Mouse (Mus musculus) liver, embryonic 11.5 days (tissue): ENCODE measurements at regions not wholly inside any gene's neighbourhood (a gene's known extent, or its start where the extent isn't known, plus 50 kb on each side); places are given as distances from the start of the nearest gene placed in this dataset.

Experiments used
- ATAC-seq: fragments of 200-750 bp; cut with Nextera tagmentation; replicated peaks from 2 replicates; pipeline ENCODE4 v1.8.0; 2017; ENCODE audit warnings: moderate number of reproducible peaks, mild to moderate bottlenecking, moderate TSS enrichment, moderate library complexity; ENCODE audit not compliant: low FRiP score
- DNase-seq: peaks from one replicate; pipeline ENCODE4 v3.0.0-alpha.2; 2017; ENCODE audit warnings: low spot score
- H3K27ac ChIP-seq: fragments of 300-500 bp; sonication (generic); 2 replicates; pipeline ENCODE4 v1.5.1; 2014; ENCODE audit warnings: mild to moderate bottlenecking, low read depth, low read length, control low read depth
- H3K27me3 ChIP-seq: fragments of 300-500 bp; sonication (generic); replicated peaks from 2 replicates; pipeline ENCODE4 v1.6.1; 2014; ENCODE audit warnings: low read length, mixed read lengths; ENCODE audit not compliant: control insufficient read depth, insufficient read depth
- H3K36me3 ChIP-seq: fragments of 300-500 bp; sonication (generic); 2 replicates; pipeline ENCODE4 v1.6.1; 2014; ENCODE audit warnings: mild to moderate bottlenecking, low read length, moderate library complexity, mixed read lengths; ENCODE audit not compliant: control insufficient read depth, insufficient read depth
- H3K4me1 ChIP-seq: fragments of 300-500 bp; sonication (generic); replicated peaks from 2 replicates; pipeline ENCODE4 v1.6.1; 2014; ENCODE audit warnings: low read length, mixed read lengths; ENCODE audit not compliant: control insufficient read depth, insufficient read depth
- H3K4me2 ChIP-seq: fragments of 300-500 bp; sonication (generic); 2 replicates; pipeline ENCODE4 v1.6.1; 2014; ENCODE audit warnings: mild to moderate bottlenecking, control low read depth, moderate library complexity
- H3K4me3 ChIP-seq: fragments of 300-500 bp; sonication (generic); 2 replicates; pipeline ENCODE4 v1.5.1; 2014; ENCODE audit warnings: low read depth, low read length, control low read depth
- H3K9ac ChIP-seq: fragments of 300-500 bp; sonication (generic); 2 replicates; pipeline ENCODE4 v1.6.1; 2014; ENCODE audit warnings: low read depth, low read length, control low read depth
- H3K9me3 ChIP-seq: fragments of 300-500 bp; sonication (generic); 2 replicates; pipeline ENCODE4 v1.6.1; 2016; ENCODE audit warnings: low read length, inconsistent platforms, mixed read lengths; ENCODE audit not compliant: control insufficient read depth
- WGBS: fragments of 180-500 bp; shearing (Covaris S2); extraction: QIAGEN DNeasy Blood & Tissue Kit; methylation state at CpG from one replicate; pipeline ENCODE4 v1.1.7; 2014; 5-methylcytosine and 5-hydroxymethylcytosine counted together

GRCm38 (mm10) chr13:57249401-57249800 lies 353.6 kb upstream of the Trpc7 start:
- H3K4me3 ChIP-seq: no peak overlapping the region
- H3K9me3 ChIP-seq: no peaks in the 10 kb centered on the region; the same call in 1 of the 2 replicates
- H3K27ac ChIP-seq: no peak overlapping the region
- no peak overlapping the region for H3K9ac ChIP-seq
- H3K4me2 ChIP-seq: no peak overlapping the region
- no peaks in the 10 kb centered on the region for H3K27me3 ChIP-seq
- no peaks in the 10 kb centered on the region for H3K36me3 ChIP-seq
- ATAC-seq (no peak), DNase-seq (no peak)
- WGBS: 79% methylated on average over 4 of the region's 4 CpGs
- H3K4me1 ChIP-seq: no peaks in the 10 kb centered on the region

DNA sequence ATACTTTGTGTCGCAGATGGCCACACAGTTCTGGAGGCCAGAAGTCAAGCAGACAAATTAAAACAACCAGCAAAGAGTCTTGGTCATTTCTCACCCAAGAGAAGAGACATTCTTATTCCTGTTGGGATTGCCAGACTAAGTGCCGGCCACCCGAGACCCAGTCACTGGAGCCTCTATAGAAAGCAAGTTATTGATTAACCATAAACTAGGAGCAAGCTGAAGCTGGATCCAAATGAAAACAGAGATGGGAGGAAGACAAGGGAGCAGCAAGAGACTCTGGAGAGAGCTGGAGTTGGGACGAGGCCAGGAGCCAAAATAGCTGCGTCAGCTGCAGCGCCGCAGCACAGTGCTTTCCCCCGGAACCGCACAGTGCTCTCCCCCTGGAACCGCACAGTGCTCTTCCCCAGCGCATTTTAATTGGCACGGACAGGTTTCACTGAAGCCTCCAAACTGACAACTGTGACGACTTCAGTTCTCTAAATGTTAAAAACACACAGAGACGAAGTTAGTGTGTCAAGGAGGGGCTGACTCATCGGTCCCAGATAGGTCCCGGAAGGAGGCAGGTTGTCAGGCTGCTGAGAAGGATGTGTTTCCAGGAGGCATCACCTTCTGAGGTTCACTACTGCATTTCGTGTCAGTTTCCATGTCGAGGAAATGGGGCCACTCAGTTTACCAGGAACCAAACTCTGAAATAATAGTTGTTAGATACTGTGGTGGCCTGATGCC lies 350.6 kb upstream of the Trpc7 start:
- no peak overlapping the region for H3K4me3 ChIP-seq

GRCm38 (mm10) chr13:57236917-57237316 lies 341.1 kb upstream of the Trpc7 start:
- Histone ChIP-seq H3K27ac (no peak overlapping the region), H3K4me3 (no peak overlapping the region), H3K27me3 (no peaks in the 10 kb centered on the region), H3K4me2 (no peak overlapping the region), H3K9me3 (no peaks in the 10 kb centered on the region), H3K9ac (no peak overlapping the region), H3K4me1 (no peaks in the 10 kb centered on the region), H3K36me3 (no peaks in the 10 kb centered on the region)
- ATAC-seq (no peak), DNase-seq (no peak)
- WGBS: 60% methylated on average over 4 of the region's 4 CpGs

More for the DNA sequence above, 350.6 kb upstream of the Trpc7 start:
- Histone ChIP-seq H3K27me3 (no peaks in the 10 kb centered on the region), H3K9ac (no peak overlapping the region), H3K9me3 (no peaks in the 10 kb centered on the region), H3K36me3 (no peaks in the 10 kb centered on the region), H3K4me2 (no peak overlapping the region), H3K27ac (no peak overlapping the region), H3K4me1 (no peaks in the 10 kb centered on the region)
- ATAC-seq: no peak
- no peak for DNase-seq
- WGBS: 73% methylated on average over 18 of the region's 18 CpGs

GRCm38 (mm10) chr13:57236211-57236610 lies 340.4 kb upstream of the Trpc7 start:
- ATAC-seq: no peak
- WGBS: 74% methylated on average over 5 of the region's 5 CpGs
- no peak overlapping the region for H3K4me3 ChIP-seq

DNA sequence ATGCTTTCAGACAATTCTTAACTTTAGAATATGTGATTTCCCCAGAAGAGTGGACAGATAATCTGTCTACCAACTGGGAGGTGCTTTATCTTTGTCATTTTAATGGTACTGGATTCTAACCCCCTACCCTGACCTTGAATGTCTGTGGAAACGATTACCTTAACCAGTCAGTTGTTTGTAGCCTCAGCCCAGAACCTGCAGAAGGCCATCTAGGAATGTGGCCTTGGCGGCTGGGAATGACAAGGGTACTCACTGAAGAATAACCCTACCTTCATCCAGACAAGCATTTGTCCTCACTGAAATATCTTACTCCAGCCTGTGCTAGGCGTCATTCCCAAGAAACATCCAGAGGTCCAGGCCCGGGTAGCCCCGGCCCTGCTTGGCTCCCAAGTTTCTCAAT lies 337.1 kb upstream of the Trpc7 start:
- Histone ChIP-seq H3K4me3 (no peak overlapping the region), H3K9me3 (no peaks in the 10 kb centered on the region), H3K27me3 (no peaks in the 10 kb centered on the region), H3K36me3 (no peaks in the 10 kb centered on the region), H3K27ac (no peak overlapping the region), H3K9ac (no peak overlapping the region), H3K4me1 (no peaks in the 10 kb centered on the region), H3K4me2 (no peak overlapping the region)
- DNase-seq: no peak
- ATAC-seq: no peak
- 77% methylated on average over 5 of the region's 5 CpGs for WGBS

More at GRCm38 (mm10) chr13:57236211-57236610, 340.4 kb upstream of the Trpc7 start:
- no peak for DNase-seq
- Histone ChIP-seq H3K27me3 (no peaks in the 10 kb centered on the region), H3K36me3 (no peaks in the 10 kb centered on the region), H3K9ac (no peak overlapping the region), H3K9me3 (no peaks in the 10 kb centered on the region), H3K27ac (no peak overlapping the region), H3K4me2 (no peak overlapping the region), H3K4me1 (no peaks in the 10 kb centered on the region)

GRCm38 (mm10) chr13:57231666-57232065 lies 335.9 kb upstream of the Trpc7 start:
- no peak for DNase-seq
- Histone ChIP-seq H3K27ac (no peak overlapping the region), H3K27me3 (no peaks in the 10 kb centered on the region), H3K9ac (no peak overlapping the region), H3K4me2 (no peak overlapping the region), H3K4me3 (no peak overlapping the region), H3K9me3 (no peaks in the 10 kb centered on the region), H3K36me3 (no peaks in the 10 kb centered on the region), H3K4me1 (no peaks in the 10 kb centered on the region)
- WGBS: 56% methylated on average over 3 of the region's 3 CpGs
- ATAC-seq: no peak

GRCm38 (mm10) chr13:57230253-57230652 lies 334.5 kb upstream of the Trpc7 start:
- Histone ChIP-seq H3K36me3 (no peaks in the 10 kb centered on the region), H3K4me1 (no peaks in the 10 kb centered on the region), H3K27ac (no peak overlapping the region), H3K4me2 (no peak overlapping the region), H3K9me3 (no peaks in the 10 kb centered on the region), H3K4me3 (no peak overlapping the region), H3K27me3 (no peaks in the 10 kb centered on the region), H3K9ac (no peak overlapping the region)
- 49% methylated on average over 4 of the region's 4 CpGs for WGBS
- no peak for ATAC-seq
- no peak for DNase-seq

DNA sequence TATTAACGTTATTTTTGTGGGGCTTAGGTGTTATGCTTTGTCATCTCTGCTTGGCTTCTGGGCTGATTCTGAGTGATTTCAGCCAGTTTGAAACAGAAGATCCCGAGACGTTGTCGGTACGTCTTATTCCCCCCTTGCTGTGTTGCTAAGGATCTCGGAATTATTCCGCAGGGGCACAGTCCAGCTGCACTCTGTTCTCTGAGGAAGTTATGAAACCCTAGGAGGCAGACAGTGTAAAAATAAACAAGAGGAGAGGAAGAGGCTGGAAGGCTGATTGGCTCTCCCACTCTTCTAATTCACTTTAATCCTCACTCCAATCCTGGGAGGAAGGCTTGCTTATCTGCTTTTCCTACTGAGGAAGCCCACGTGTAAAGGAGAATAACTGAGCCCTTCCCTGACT lies 325.3 kb upstream of the Trpc7 start:
- DNase-seq (no peak), ATAC-seq (no peak)
- H3K4me2 ChIP-seq: no peak overlapping the region
- no peaks in the 10 kb centered on the region for H3K4me1 ChIP-seq
- no peak overlapping the region for H3K27ac ChIP-seq
- 63% methylated on average over 8 of the region's 8 CpGs for WGBS
- H3K27me3 ChIP-seq: no peaks in the 10 kb centered on the region
- no peaks in the 10 kb centered on the region for H3K36me3 ChIP-seq
- H3K9me3 ChIP-seq: no peaks in the 10 kb centered on the region
- no peak overlapping the region for H3K9ac ChIP-seq
- no peak overlapping the region for H3K4me3 ChIP-seq

DNA sequence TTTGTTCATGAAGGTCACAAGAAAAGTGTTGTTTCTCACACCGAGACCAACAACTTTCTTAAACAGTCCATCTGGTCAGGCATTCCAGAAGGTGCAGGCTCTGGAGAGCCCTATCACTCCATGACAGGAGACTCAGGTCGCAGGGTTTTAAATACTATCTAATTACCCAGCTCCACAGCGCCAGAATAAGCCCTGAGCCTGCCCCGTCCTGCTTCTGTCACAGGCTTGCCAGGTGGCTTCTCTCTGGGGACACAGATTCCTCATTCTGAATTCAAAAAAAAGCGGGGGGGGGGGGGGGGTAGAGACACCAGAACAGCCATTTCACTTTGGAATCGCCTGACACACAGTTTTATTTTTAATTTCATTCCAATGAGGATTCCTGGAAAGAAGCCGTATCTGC lies 320.4 kb upstream of the Trpc7 start:
- H3K9ac ChIP-seq: no peak overlapping the region
- WGBS: 46% methylated on average over 7 of the region's 7 CpGs
- no peaks in the 10 kb centered on the region for H3K36me3 ChIP-seq
- ATAC-seq (no peak), DNase-seq (no peak)
- no peak overlapping the region for H3K27ac ChIP-seq
- no peaks in the 10 kb centered on the region for H3K4me1 ChIP-seq
- no peaks in the 10 kb centered on the region for H3K27me3 ChIP-seq
- no peak overlapping the region for H3K4me3 ChIP-seq
- no peak overlapping the region for H3K4me2 ChIP-seq
- no peaks in the 10 kb centered on the region for H3K9me3 ChIP-seq
